Mouse (Mus musculus) hindbrain, embryonic 10.5 days (tissue): Measurements from ENCODE around the gene Klf3. TPM values are rescaled to one million over a fixed set of nuclear protein-coding genes. Genes with fewer than 3 reads are reported as not detected.

Experiments
- DNase-seq: peaks from one replicate; pipeline ENCODE4 v3.0.0-alpha.2; 2017; ENCODE audit warnings: low spot score
- H3K27ac ChIP-seq: fragments of 300-500 bp; sonication (generic); 2 replicates; pipeline ENCODE4 v1.5.1; 2016; ENCODE audit warnings: mild to moderate bottlenecking, moderate library complexity
- H3K27me3 ChIP-seq: fragments of 300-500 bp; sonication (generic); 2 replicates; pipeline ENCODE4 v1.6.1; 2016; ENCODE audit warnings: mild to moderate bottlenecking; ENCODE audit not compliant: poor library complexity, insufficient read depth, severe bottlenecking
- H3K36me3 ChIP-seq: fragments of 300-500 bp; sonication (generic); 2 replicates; pipeline ENCODE4 v1.6.1; 2016; ENCODE audit warnings: mild to moderate bottlenecking, moderate library complexity
- H3K4me1 ChIP-seq: fragments of 300-500 bp; sonication (generic); replicated peaks from 2 replicates; pipeline ENCODE4 v1.6.1; 2016; ENCODE audit warnings: mild to moderate bottlenecking
- H3K4me3 ChIP-seq: fragments of 300-500 bp; sonication (generic); 2 replicates; pipeline ENCODE4 v1.5.1; 2016; ENCODE audit warnings: mild to moderate bottlenecking, moderate library complexity
- H3K9me3 ChIP-seq: fragments of 300-500 bp; sonication (generic); 2 replicates; pipeline ENCODE4 v1.6.1; 2016; ENCODE audit warnings: mild to moderate bottlenecking, moderate library complexity
- WGBS: fragments of 180-500 bp; shearing (Covaris S2); methylation state at CpG from one replicate; pipeline ENCODE4 v1.1.7; 2016; 5-methylcytosine and 5-hydroxymethylcytosine counted together
- polyA plus RNA-seq: library from polyadenylated mRNA; unstranded; fragments of >200 nt; fragmentation: Nextera tagmentation; extraction: Ambion mirVana; gene quantifications from 2 replicates; pipeline ENCODE4 v1.2.1, GENCODE M21; 2016

Klf3 gene
- 57.1 and 58.7 TPM in 2 replicates for polyA plus RNA-seq

DNA sequence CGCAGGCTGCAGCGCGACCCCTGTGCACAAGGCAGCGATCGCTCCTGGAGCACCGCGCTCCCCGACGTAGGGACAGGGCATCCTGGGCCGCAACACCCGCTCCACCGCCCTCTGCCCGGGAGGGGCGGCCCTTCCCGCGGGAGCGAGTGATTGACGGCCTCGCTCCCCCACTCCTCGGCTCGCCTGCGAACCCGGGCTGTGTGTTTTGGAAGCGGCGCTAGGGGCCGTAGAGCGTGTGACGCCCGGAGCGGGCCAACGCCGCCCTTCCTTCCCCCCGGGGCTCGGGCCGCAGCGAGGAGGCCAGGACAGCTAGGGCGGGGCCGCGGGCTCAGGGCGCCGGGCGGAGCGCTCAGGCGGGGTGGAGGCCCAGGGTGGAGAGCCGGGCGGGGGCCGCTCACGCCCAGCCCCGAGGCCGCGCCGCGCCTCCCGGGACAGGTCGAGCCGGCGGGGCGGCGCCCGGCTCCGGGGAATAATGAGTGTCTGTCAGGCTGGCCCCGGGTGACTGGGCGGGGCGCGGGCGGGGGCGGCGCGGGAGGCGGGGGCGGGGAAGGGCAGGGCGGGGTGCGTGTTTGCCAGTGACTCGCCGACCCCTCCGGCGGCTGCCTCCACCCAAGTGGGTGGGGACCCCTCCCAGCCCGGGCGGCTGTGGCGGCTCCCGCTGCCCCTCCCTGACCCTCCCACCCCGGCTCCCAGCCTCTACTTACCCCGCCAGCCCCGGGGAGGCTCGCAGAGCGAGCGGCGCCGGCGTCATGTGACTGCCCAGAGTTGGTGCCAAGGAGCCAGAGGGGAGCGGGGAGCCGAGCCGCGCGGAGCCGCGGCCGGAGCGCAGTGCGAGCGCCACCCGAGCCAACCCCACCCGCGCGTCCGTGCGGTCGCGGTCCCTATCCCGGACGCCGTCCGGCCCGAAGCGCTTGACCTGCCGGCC, at the start of gene Klf3:
Gene Klf3, plus strand, starts transcription at position 594 of the 925 bp plus-strand sequence.
- peak; percentile 91 for DNase-seq
- Histone ChIP-seq H3K27me3 (no peaks in the 10 kb centered on the region; the same call in 1 of the 2 replicates), H3K9me3 (0 out of 2 replicates have a peak, but pooled peaks cover 8% of the 10 kb centered on the region), H3K4me3 (peak within 1 kb of the TSS; percentile 95), H3K27ac (peak within 1 kb of the TSS; percentile 100), H3K4me1 (peaks cover 54% of the 10 kb centered on the region), H3K36me3 (peaks cover 15% of the 10 kb centered on the region; the same call in 1 of the 2 replicates)
- under 1% methylated on average over 99 of the region's 116 CpGs for WGBS

DNA sequence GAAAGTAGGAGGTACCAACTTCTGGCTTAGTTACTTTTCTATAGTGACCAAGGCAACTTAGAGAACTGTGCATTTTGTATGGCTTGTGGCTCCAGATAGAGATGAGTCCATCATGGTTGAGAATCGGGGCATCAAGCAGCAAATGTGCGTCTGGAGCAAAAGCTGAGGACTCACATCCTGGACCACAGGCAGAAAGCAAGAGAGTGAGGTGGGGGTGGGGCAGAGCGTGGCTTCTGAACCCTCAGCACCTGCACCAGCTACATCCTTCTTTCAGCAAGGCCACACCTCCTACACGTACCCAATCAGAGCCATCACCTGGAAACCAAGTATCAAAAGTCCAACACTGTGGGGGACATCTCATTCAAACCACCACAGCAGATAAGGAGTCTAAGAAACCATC, 40.9 kb upstream of the Klf3 start:
- no peak for DNase-seq
- Histone ChIP-seq H3K9me3 (0 out of 2 replicates have a peak, but pooled peaks cover 8% of the 10 kb centered on the region), H3K27me3 (no peaks in the 10 kb centered on the region), H3K36me3 (no peaks in the 10 kb centered on the region), H3K27ac (no peak overlapping the region), H3K4me1 (no peaks in the 10 kb centered on the region), H3K4me3 (no peak overlapping the region)
- 90% methylated on average over 4 of the region's 4 CpGs for WGBS

DNA sequence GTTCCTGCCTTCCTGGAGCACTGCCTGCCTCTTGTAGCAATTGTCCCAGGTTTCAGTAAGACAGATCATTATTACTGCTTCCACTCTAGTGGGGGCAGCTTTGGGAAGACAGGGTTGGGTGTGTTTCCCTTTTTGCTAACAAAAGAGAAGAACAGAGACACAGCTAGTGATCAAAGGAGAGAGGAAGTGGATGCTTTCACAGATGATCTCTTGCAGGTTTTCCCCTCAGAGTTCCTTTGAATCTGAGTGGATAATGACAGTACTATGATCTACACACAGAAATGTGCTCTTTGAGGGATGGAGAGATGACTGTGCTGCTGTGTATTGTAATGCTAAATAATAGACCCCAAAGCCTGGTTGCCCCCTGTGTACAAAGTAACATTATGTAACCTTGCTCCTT, 38.7 kb upstream of the Klf3 start:
- no peak overlapping the region for H3K27ac ChIP-seq
- H3K9me3 ChIP-seq = peaks cover 11% of the 10 kb centered on the region
- H3K27me3 ChIP-seq = no peaks in the 10 kb centered on the region
- no peaks in the 10 kb centered on the region for H3K4me1 ChIP-seq
- H3K36me3 ChIP-seq = no peaks in the 10 kb centered on the region
- no peak for DNase-seq
- H3K4me3 ChIP-seq = no peak overlapping the region

DNA sequence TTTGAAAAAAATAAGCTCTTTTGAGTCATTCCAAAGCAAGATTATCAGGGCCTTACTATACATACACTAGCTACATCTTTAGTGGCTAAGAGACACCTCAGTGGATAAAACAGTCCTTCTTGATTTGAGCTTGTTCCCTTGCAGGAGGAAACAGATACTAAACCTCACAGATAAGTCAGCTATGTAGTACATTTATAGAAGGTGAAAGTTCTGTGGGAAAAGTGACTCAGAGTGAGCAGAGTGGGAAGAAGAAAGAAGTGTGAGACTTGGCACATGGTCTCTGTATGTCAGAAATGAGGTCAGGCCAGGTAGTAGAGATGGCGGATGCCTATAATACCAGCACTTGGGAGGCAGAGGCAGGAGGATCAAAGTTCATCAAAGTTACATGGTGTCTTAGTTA, 37.4 kb upstream of the Klf3 start:
- 98% methylated on average over 1 of the region's 1 CpGs for WGBS
- no peak overlapping the region for H3K27ac ChIP-seq
- H3K4me3 ChIP-seq = no peak overlapping the region
- no peaks in the 10 kb centered on the region for H3K36me3 ChIP-seq
- DNase-seq = no peak
- no peaks in the 10 kb centered on the region for H3K4me1 ChIP-seq
- peaks cover 8% of the 10 kb centered on the region for H3K9me3 ChIP-seq
- no peaks in the 10 kb centered on the region for H3K27me3 ChIP-seq

DNA sequence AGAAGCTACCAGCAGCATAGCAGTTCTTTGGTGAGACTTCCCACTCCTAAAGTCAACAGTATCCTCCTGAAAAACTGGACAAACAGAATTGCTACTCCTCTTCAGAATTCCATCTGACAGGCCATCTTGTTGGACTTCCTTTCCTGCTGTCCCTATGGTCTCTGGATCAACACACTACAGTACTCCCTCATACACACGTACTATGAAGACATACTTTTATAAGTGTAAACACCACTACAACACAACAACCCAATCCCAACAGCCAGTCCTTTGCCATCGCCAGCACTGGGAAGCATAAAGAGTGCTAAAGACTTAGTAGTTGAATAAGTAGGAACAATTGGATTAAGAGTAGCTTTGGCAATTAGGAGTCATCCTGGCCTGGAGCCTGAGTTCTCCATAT, 36.6 kb upstream of the Klf3 start:
- no peak for DNase-seq
- 93% methylated on average over 2 of the region's 2 CpGs for WGBS

DNA sequence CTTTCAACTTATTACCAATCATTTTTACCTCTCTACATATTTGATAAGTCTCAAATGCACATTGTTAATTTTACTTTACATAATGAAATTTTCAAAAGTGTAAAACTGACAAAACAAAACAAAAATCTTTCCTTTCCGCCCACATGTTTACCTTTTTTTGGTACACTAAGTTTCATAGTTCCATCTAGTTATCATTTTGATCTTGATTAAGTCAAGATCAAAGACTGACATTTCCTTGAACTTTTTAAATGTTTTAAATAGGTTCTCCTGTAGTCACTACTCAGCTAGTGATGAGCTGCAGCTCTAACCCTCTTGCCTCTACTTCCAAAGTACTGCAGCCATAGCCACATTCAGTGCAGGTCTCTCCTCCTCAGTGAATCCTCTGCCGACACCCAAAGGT, 31.6 kb upstream of the Klf3 start:
- no peaks in the 10 kb centered on the region for H3K36me3 ChIP-seq
- peaks cover 3% of the 10 kb centered on the region for H3K9me3 ChIP-seq
- no peaks in the 10 kb centered on the region for H3K4me1 ChIP-seq
- no peak for DNase-seq
- WGBS = 93% methylated on average over 2 of the region's 2 CpGs
- no peak overlapping the region for H3K4me3 ChIP-seq
- no peak overlapping the region for H3K27ac ChIP-seq
- H3K27me3 ChIP-seq = no peaks in the 10 kb centered on the region

More for the DNA sequence above, 36.6 kb upstream of the Klf3 start:
- H3K4me3 ChIP-seq = no peak overlapping the region
- H3K27me3 ChIP-seq = no peaks in the 10 kb centered on the region
- peaks cover 8% of the 10 kb centered on the region for H3K9me3 ChIP-seq
- H3K36me3 ChIP-seq = no peaks in the 10 kb centered on the region
- H3K27ac ChIP-seq = no peak overlapping the region
- H3K4me1 ChIP-seq = no peaks in the 10 kb centered on the region

DNA sequence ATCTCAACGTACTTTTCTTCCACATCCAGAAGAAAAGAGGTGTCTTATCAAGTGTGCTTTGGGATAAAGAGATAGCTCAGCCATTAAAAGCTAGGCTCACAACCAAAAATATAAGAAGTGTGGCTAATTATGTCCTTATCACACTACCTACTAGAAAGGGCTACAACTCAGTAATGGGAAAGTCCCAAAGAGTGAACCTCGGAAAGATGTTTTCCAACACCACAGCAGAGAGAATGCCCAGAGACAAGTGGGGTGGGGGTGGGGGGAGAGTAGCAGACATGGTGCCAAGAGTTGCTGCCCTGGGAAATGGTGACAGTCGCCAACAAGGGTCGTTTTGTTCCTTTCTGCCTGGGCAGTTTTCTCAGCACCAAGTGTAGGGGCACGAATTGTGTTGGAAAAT, 25.0 kb upstream of the Klf3 start:
- Histone ChIP-seq H3K9me3 (no peaks in the 10 kb centered on the region), H3K27me3 (no peaks in the 10 kb centered on the region), H3K4me1 (peaks cover 11% of the 10 kb centered on the region; the same call in 1 of the 2 replicates), H3K36me3 (no peaks in the 10 kb centered on the region), H3K4me3 (no peak overlapping the region), H3K27ac (no peak overlapping the region)
- WGBS = 87% methylated on average over 5 of the region's 5 CpGs
- DNase-seq = no peak

DNA sequence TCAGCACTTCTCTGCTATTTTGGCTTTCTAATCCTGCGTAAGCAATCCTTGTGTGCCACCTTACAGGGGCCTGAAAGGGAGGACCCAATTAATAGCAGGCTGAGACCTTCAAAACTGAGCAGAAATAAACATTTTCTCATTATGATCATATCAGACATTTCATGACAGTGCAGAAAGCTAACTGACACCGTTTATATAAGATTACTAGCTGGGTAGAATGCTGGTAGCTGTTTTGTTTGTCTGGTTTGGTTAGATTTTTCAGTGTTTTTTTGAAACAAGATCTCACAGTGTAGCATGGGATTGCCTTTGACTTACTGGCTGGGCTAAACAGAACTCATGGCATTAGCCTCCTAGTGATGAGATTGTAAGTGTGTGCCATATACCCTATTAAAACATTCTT, 23.9 kb upstream of the Klf3 start:
- no peak for DNase-seq
- Histone ChIP-seq H3K9me3 (no peaks in the 10 kb centered on the region), H3K4me1 (peaks cover 11% of the 10 kb centered on the region; the same call in 1 of the 2 replicates), H3K4me3 (no peak overlapping the region), H3K27me3 (no peaks in the 10 kb centered on the region), H3K27ac (no peak overlapping the region), H3K36me3 (no peaks in the 10 kb centered on the region)
- WGBS = 83% methylated on average over 2 of the region's 2 CpGs

DNA sequence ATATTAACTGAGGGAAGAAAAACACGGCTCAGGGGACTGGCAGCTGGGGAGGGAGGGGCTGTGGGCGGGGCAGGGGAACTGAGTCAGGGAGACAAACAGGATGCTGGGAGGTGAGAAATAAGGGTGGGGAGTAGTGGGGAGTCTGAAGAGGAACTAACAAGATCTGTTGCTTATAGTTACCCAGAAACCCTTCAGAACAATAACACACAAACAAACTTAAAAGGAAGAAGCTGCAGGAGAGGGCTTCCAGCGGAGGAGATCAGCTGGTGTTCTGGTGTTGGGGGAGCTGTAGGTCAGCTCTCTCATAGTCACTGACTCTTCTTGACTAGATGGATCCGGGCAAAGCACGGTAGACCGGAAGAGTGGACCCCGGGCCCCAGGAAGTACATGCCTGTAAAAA, 22.4 kb upstream of the Klf3 start:
- no peaks in the 10 kb centered on the region for H3K9me3 ChIP-seq
- no peaks in the 10 kb centered on the region for H3K27me3 ChIP-seq
- no peak overlapping the region for H3K4me3 ChIP-seq
- H3K4me1 ChIP-seq = peaks cover 11% of the 10 kb centered on the region; the same call in 1 of the 2 replicates
- no peaks in the 10 kb centered on the region for H3K36me3 ChIP-seq
- WGBS = 70% methylated on average over 7 of the region's 7 CpGs
- peak overlapping the region; percentile 53; the same call in 1 of the 2 replicates for H3K27ac ChIP-seq
- DNase-seq = no peak

DNA sequence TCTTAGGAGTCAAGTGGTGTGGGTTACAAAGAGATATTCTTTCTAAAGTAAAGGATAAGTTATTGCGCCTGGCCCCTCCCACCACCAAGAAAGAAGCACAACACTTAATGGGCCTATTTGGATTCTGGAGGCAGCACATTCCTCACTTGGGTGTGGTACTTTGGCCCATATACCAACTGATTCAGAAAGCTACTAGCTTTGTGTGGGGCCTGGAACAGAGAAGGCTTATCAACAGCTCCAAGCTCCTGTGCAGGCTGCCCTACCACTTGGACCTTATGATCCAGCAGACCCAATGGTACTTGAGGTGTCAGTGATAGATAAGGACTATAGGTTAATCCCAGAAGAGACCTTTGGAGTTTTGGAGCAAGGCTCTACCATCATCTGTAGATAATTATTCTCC, 15.0 kb upstream of the Klf3 start:
- Histone ChIP-seq H3K36me3 (no peaks in the 10 kb centered on the region), H3K4me3 (no peak overlapping the region), H3K27me3 (no peaks in the 10 kb centered on the region), H3K27ac (no peak overlapping the region), H3K9me3 (peaks cover 3% of the 10 kb centered on the region; the same call in 1 of the 2 replicates), H3K4me1 (no peaks in the 10 kb centered on the region)
- 93% methylated on average over 1 of the region's 1 CpGs for WGBS
- DNase-seq = no peak

DNA sequence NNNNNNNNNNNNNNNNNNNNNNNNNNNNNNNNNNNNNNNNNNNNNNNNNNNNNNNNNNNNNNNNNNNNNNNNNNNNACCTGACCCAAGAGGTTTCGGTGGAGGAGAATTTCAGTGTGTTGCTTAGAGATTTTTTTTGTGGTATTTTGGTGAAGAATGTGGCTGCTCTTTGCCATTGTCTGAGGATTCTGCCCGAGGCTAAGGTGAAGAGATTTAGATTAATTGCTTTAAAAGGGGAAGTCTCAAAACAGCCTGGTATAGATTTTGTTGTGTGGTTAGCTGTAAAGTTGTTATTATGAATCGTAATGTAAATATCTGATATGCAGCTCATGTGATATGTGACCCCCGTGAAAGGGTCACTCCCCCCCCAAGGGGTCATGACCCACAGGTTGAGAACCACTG, 5.0 kb upstream of the Klf3 start:
- no peak for DNase-seq
- no peak overlapping the region for H3K27ac ChIP-seq
- 79% methylated on average over 4 of the region's 4 CpGs for WGBS
- peaks cover 21% of the 10 kb centered on the region for H3K4me1 ChIP-seq
- H3K9me3 ChIP-seq = peaks cover 17% of the 10 kb centered on the region
- H3K27me3 ChIP-seq = no peaks in the 10 kb centered on the region; the same call in 1 of the 2 replicates
- H3K4me3 ChIP-seq = no peak overlapping the region
- H3K36me3 ChIP-seq = peaks cover 17% of the 10 kb centered on the region; the same call in 1 of the 2 replicates

DNA sequence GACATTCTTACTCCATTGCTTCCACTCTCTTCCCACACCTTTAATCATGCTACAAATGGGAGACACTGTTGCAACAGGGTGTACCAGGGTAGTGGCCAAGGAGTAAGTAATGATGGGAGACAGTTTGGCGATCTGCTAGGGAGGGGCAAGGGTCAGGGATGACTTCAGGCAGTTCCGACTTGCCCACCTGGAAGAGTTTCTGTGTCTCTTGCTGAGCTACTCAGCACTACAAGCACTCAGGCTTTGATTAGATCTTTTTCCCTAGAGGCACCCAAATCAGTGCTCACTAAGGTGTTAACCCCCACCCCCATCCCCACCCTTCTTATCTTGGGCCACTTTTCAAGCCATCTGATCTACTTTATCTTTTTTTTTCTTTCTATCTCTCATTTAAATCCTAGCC, 1.6 kb upstream of the Klf3 start:
- H3K4me3 ChIP-seq = 0 out of 2 replicates have a peak overlapping the region, but pooled peaks have one; percentile 95
- no peak for DNase-seq
- 0 out of 2 replicates have a peak overlapping the region, but pooled peaks have one; percentile 100 for H3K27ac ChIP-seq
- 60% methylated on average over 2 of the region's 2 CpGs for WGBS
- peaks cover 39% of the 10 kb centered on the region for H3K4me1 ChIP-seq
- H3K27me3 ChIP-seq = no peaks in the 10 kb centered on the region; the same call in 1 of the 2 replicates
- H3K9me3 ChIP-seq = 0 out of 2 replicates have a peak, but pooled peaks cover 8% of the 10 kb centered on the region
- peaks cover 15% of the 10 kb centered on the region; the same call in 1 of the 2 replicates for H3K36me3 ChIP-seq

DNA sequence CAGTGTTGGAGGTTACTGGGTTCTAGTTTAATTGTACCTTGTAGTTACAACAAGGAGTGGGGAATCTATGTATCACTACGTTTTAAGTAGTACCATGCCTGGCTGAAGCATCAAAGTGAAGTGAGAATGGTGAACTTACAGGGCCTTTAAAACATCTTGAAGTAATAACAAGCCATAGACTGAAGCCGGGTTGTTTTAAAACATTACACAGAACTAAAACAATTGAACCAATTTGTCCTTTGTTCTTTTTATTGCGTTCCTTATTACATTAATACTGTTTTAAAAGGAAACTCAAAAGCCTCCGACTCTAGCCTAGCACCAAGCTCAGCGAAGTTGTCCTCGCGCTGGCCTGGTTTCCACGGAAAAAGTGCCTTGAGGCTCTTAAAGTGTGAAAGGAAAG, 1.0 kb upstream of the Klf3 start:
- WGBS = 5% methylated on average over 8 of the region's 8 CpGs
- H3K27ac ChIP-seq = peak overlapping the region; percentile 100
- 0 out of 2 replicates have a peak, but pooled peaks cover 8% of the 10 kb centered on the region for H3K9me3 ChIP-seq
- H3K27me3 ChIP-seq = no peaks in the 10 kb centered on the region; the same call in 1 of the 2 replicates
- H3K4me3 ChIP-seq = peak overlapping the region; percentile 95
- no peak for DNase-seq
- peaks cover 15% of the 10 kb centered on the region; the same call in 1 of the 2 replicates for H3K36me3 ChIP-seq
- peaks cover 45% of the 10 kb centered on the region for H3K4me1 ChIP-seq
